Mouse (Mus musculus): ENCODE results near the gene Cst11. TPM values are rescaled to one million over a fixed set of nuclear protein-coding genes. Genes with fewer than 3 reads are reported as not detected.

The Cst11 gene
- polyA plus RNA-seq (2012; rRNA removed), result not detected in 2 replicates

DNA sequence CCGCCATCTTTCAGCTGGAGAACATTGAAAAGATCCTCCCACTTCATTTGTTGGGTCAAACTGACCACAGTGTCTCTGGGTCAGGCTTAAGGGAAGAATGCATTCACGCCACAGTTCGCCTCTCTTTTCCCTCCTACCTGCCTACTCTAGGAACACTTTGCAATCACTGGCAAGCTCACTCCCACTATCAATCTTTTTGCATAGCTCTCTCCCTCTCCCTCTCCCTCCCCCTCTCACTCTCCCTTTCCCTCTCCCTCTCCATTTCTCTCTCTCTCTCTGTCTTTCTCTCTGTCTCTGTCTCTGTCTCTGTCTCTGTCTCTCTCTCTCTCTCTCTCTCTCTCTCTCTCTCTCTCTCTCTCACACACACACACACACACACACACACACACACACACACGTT, at the start of gene Cst11:
Gene Cst11 (minus strand): TSS at position 101 of the 400 bp plus-strand sequence.

DNA sequence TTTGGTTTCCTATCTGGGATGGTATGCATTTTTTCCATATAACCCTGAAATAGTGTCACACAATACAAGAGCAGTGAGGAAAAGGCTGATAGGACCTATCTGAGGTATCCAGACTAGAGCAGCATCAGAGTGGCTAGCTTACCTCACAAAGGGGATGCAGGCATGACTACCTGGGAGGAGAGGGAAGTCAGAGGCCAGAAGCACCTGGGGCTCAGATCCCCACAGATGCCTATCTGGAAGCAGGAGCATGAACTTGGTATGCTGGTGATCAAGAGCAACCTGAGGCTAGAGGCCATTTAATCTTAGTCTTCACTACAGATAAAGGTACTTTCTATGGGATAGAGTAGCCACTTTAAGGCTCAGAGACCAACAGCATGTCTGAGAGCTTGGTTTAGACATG, 48.6 kb upstream of the Cst11 start, which contains the start of gene Cst13:
Gene Cst13 (plus strand): TSS at position 173 of the 400 bp plus-strand sequence.

DNA sequence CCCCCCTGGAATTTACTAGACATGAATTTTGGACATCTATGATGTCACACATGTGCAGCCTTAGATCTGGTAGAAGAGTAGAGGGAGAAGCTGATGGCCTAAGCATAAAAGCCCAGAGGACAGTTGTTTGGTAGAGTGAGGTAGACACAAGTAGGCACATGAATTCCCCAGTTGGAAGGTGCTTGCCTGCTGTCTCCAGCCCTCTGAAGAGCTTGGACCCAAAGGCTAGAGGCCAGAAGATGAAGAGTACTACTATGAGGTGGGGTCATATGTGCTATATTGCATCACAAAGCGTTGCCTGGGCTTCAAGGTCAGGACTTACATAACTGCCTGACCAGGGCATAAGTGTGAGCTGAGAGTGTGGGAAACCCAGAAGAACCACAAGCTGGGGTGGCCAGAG, 27.2 kb upstream of the Cst11 start, which contains the start of gene Cst8:
Gene Cst8 (plus strand): TSS at position 301 of the 400 bp plus-strand sequence.

DNA sequence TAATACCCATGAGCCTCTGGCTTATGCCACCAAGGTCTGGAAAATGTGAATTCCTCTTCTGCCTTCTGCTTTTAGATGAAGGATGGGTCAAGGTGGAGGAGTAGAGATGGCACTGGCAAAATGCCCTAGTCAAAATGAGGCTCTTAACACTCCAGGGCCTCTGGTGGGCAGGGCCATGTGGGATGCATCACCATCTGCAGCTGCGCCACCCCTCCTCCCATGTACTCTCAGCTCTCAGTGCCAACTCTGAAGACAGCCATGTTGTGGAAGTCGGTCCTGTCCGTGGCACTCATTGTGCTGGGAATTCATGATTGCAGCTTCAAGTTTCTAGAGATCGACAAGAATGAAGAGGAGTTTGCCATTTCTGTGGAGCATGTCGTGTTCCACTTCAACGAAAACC, 17.8 kb upstream of the Cst11 start, which contains the start of gene Cst12:
Gene Cst12 (plus strand): TSS at position 220 of the 400 bp plus-strand sequence.

DNA sequence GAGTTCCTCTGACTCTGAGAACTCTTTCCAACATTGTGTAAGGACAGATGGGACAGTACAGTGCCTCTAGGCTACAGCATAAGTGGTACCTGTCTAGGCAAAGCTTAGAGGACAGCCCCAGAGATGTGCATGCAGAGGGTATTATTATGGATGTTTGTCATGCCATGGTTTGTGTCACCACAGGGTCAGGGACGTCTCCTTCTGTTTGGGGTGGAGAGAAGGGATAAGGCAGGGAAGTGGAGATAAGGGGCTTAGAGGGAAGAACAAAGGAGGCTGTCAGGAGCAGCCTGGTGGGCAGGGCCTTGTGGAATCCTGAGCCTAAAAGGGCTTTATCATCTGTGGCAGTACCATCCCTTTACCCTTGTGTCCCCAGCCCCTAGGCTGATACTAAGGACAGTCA, 10.4 kb upstream of the Cst11 start, which contains the start of gene 8030411F24Rik:
Gene 8030411F24Rik (plus strand): TSS at position 301 of the 400 bp plus-strand sequence.

DNA sequence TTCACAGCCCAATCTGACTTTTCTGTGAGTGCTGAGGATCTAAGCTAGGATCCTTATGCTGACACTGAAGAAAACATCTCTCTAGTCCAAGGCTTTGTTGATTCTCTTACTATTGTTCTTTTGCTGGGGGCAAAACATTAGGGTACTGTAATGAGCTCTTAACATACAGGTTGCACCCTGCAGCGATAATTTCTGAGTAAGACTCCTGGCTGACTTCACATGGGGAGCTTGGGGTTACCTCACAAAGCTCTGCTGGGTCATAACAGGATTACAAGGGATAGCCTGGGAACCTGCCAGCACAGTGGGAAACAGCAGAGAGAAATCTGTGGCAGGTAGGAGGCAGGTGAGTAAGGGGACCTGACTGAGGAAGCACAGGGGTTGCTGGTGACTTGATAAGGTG, 21.2 kb downstream of the Cst11 start, which contains the start of gene Cstl1:
Gene Cstl1 (plus strand): TSS at position 301 of the 400 bp plus-strand sequence.

DNA sequence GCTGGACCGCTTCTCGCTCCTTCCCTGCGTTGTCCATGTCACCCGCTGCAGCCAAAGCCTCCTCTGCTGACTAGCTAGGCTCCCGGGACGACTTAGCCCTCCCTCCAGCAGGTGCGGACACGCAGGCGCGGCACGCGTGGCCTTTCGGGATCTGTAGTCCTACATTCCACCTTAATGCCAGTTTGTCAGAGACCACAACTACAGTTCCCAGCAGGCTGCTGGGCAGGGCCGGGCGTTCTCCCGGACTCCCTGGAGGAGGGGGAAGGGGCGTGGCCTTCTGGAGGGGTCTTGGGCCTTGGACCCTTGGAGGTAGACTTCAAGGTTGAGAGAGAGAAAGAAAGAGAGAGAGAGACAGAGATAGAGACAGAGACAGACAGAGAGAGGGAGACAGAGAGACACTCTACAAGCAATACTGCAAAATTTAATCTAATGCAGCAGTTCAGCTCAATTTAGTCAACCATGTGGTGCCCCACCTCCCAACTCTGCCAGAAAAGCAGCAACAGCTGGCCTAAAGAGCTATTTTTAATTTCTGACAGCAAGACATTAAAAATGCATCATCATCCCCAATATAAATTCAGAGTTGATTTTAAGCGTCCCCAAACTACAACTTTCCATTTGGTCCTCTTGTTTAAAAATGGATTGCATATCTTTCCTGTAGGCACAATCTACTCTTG, 38.8 kb downstream of the Cst11 start, which contains the start of gene Napb:
Gene Napb (minus strand): TSS at position 141 of the 674 bp plus-strand sequence.

Other genes starting within 250 kb of the Cst11 start
- gene Nxt1, start 98.9 kb downstream of the Cst11 start, polyA plus RNA-seq (2012; rRNA removed), result 53.3 and 62.9 TPM in 2 replicates
- 15.8 and 17.5 TPM in 2 replicates for gene Gzf1, start 90.5 kb downstream of the Cst11 start, polyA plus RNA-seq (2012; rRNA removed)
- gene Napb, start 39.0 kb downstream of the Cst11 start, polyA plus RNA-seq (2012; rRNA removed), result 31.3 and 33.1 TPM in 2 replicates
- not detected in 2 replicates for gene Cstl1, start 21.1 kb downstream of the Cst11 start, polyA plus RNA-seq (2012; rRNA removed)
- gene 8030411F24Rik, start 10.5 kb upstream of the Cst11 start, polyA plus RNA-seq (2012; rRNA removed), result not detected in 2 replicates
- gene Cst12, start 17.9 kb upstream of the Cst11 start, polyA plus RNA-seq (2012; rRNA removed), result not detected in 2 replicates
- gene Cst8, start 27.3 kb upstream of the Cst11 start, polyA plus RNA-seq (2012; rRNA removed), result not detected in 2 replicates
- not detected in 2 replicates for gene Cst13, start 48.6 kb upstream of the Cst11 start, polyA plus RNA-seq (2012; rRNA removed)
- not detected in 2 replicates for gene Cst9, start 63.6 kb upstream of the Cst11 start, polyA plus RNA-seq (2012; rRNA removed)
- gene 9230104L09Rik, start 93.5 kb upstream of the Cst11 start, polyA plus RNA-seq (2012; rRNA removed), result not detected in 2 replicates
- 489 and 501 TPM in 2 replicates for gene Cst3, start 104.2 kb upstream of the Cst11 start, polyA plus RNA-seq (2012; rRNA removed)
- not detected in 2 replicates for gene Gm1330, start 231.8 kb upstream of the Cst11 start, polyA plus RNA-seq (2012; rRNA removed)
- gene Gm10750, start 245.7 kb upstream of the Cst11 start, polyA plus RNA-seq (2012; rRNA removed), result not detected in 2 replicates